Mouse (Mus musculus) right cerebral cortex, postnatal 4 days (tissue): ENCODE measurements around the gene Hoxa3.

Experiments
- DNase-seq: peaks from one replicate; pipeline ENCODE4 v3.0.0-alpha.2; 2022

Gene Hoxa3

DNA sequence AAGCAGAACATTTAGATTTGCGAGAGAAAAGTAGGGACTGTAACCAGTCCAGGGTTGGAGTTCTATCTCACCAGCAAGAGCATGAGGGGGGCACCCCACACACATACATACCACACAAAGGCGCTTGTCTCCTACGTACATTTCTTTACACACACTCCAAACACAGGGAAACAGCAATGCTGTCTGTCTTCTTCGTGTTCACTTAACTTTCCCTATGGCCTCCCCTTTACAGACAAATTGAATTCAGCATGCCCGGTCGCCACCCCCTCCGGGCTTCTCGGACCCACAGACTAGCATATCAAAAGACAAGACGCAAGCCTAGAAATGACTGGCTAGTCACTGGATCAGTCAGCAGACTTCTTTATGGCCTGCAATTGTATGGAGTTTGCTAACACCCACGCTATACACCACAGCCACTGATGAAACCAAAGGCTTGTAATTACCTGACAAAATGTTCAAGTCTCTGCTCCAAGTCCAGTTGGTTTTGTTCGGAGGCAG, 32.9 kb downstream of the Hoxa3 start:
- no peak for DNase-seq

DNA sequence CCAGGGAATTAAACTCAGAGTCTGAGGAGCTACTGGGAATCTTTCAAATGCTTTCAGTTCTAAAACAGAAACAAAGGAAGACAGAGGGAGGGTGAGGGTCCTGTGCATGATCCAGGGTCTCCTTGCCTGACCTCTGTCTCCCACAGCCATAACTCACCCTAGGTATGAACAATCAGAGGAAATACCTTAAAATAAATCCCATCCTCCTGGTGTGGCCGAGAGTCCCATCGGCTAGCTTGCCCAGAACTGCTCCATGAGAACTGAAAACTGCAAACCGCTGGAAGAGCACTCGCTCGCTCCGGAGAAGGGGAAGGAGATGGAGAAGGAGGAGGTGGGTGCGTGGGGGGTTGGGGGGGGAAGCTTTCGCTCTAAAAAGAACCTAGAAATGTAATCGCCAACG, 33.4 kb downstream of the Hoxa3 start:
- no peak for DNase-seq

DNA sequence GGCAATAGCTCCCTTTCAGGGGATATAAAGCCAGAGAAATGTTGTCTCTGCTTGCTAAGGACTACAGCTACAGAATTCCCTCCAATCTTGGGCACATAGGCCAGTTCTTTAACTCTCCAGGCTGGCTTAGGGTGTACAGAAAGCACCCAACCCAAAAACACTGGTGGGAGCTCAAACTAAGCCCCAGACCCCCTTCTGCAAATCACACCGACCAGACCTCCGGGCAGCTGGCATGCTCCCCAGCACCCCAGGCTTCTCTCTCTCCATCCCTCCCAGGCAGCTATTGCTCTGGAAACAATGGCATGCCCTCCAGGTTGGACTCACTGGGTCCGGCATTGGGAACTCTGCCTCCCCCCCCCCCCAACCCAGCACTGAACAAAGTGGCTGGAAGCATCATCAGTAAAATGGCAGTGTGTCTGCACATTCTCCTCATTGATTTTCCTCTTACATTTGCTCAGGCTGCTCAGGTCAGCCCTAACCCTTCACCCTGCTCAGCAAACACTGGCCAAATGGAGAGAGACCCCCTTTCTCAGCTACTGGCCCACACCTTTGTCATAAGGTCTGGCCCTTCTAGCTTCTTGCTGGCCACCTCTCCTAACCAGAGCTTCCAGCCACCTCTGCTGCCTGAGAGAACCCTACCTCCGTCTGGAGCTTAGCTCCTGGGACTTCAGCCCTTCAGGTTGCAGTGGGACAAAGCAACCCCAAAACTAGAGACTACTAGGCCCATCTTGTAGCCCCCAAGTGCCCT, 34.0 kb downstream of the Hoxa3 start:
- no peak for DNase-seq

DNA sequence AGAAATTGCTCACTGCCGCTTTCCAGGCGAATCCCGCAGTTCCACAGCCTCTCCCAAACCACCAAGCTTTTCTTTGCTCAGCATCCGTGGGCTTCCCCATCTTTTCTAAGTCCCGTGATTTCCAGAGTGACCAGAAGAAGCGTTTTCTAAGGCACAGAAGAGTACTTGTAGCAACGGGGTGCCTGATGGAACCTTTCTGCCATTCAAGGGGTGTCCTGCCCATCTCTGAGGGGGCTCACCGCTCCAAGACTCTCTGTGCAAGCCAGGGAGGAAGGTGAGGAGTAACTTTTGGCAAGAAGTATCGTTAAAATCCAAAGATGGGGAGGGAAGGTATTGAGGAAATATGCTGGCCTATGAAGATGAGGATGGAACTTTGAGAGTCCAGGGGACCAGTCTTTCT, 35.3 kb downstream of the Hoxa3 start:
- DNase-seq: no peak

DNA sequence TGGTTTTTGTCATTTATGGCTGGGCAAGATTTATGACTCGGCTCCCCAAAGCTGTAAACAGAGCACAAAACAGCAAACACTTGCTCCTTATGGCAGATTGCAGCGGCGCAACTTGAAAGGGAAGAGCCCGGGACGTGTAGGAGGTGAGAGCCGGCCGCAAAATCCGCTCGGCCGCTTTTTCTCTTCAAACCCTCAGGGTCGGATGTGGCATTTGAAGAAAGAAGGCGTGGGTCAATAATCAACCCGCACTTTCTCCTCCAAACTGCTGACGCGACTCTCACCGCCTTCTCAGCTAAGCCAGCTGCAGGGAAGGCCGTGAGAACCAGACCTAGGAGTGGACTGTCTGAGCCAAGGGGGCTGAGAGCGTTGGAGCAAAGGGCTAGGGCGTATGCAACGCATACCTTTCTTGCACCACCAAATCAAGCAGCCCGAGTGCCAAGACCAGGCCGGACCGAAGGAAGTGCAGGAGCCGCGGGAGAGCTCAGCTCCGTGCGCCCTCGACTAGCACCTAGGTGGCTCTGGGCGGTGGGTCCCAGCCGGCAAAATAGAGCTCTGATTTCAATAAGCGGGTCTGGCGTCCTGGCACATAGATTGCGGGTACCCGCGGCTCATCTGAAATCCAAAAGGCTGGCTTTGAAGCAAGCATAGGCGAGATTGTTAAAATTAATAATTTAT, 35.9 kb downstream of the Hoxa3 start, which contains the start of gene 5730596B20Rik:
Gene 5730596B20Rik (plus strand): TSS at position 438 of the 675 bp plus-strand sequence.
- DNase-seq: no peak

DNA sequence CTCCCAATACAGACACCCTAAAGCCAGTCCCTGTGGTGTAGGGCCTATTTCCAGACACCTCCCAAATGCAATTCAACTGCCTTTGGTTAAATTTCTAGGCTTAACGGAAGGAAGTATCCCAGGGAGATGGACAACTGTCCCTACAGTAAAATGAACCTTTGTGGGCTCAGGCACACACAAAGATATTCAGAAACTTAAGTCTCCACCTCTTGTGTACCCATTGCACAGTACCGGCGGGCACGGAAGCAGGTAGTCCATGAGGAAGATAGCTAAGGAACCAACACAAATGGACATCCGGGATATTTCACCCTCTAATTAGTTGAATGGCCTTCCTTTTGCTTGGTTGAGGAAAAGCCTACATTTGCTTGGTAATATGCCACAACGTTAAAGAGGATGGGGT, 36.7 kb downstream of the Hoxa3 start:
- DNase-seq: no peak

DNA sequence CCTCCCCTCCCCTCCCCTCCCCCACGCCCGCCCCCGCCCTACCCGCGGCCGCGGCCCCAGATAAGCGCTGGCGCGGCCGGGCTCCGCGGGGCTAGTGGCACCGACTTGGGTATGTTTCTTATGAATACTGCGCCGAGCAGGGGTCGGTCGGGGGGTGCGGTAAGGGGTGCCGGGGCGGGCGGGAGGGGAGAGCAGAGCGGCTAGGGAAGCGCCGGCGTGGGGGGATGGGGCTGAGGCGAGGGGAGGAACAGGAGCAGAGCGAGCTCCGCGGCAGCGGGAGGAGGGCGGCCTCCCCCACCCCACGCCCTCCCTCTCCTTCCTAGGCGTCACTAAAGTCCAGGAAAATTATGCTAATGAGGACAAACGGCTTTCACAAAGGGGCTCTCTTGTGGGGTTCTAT, 37.3 kb downstream of the Hoxa3 start:
- DNase-seq: no peak

DNA sequence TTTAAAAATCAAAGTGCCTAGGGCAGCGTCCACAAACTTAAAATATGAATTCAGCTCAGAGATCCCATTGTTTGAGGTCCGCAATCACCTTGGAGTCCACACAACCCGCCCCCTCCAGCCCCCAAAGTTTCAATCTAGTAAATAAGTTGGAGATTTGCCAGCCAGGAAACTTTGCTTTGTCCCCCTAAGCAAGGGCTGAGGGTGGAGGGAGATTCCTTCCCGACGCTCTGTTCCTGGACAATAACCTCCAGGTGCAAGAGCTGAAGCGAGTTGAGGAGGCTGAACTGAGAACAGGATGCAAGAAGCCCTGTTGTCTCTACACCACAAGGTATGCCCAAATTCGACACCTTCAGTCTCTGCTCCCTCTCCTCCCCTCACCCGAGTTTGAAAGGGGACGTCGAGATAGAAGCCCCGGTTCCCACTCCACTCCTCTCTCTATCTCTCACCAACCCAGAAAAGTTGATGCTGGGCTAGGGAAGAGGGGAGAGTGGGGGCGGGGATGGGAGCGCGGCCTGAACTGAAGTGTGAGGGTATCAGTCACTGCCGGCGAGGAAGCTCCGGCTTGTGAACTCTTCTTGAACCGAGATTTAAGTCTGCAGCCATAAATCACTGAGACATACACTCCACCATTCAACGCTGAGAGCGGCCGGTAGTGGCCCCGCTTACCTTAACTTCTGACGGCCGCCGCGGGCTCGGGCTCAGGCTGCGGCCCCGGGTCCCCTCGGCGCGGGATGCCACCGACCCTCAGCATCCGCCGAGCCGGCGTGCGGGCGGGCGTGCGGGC, 38.0 kb downstream of the Hoxa3 start:
- no peak for DNase-seq

DNA sequence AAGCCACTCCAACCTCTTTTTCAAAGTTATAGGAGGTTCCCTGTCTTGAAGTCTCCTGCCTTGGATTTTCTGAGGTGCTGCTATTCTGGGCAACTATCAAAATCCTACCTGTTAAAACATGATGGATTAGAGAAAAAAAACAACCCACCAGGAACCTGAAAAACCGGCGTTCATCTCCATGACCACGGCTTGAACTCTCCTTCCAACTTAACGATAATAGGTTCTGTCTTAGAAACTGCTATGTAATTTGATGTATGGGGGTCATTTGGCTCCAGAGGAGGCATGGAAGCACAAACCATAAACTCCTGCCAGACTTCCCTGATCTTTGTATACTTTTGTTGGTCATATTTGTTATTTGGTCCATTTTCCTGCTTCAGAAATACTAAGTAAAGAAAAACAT, 39.5 kb downstream of the Hoxa3 start:
- no peak for DNase-seq

DNA sequence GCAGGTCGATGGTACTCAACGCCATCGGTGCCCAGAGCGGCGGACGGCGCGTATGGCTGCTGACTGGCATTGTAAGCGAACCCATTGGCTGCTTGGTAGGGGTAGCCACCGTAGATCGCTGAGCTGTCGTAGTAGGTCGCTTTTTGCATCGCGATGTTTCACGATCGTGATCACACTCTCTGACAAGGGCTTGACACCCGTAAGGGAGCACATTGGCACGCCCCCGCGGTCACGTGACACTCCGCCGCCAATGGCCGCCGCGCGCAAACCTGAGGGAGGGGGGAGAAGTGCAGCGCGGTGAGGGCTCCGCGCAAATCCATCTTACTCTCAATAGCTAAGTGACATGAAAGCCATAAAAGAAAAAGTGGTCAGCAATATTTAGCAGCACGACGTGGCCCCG, 40.6 kb downstream of the Hoxa3 start:
- no peak for DNase-seq

DNA sequence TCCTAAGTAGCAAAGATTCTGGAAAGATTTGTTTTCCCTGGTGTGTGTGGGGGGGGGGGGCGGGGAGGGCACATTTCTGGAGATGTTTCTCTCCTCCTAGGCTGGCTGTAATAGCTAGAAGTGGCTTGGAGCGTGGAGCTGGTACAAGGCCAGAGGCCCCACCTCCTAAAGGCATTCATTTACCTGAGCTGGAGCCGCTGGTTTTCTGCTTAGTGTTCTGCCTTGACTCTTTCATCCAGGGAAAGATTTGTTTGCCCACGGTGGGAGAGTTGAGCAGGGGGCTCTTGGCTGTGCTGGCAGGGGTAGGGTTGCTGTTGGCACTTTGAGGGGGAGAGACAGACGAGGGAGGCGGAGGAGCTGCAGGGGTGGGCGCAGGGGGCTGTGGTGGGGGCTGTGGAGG, 41.2 kb downstream of the Hoxa3 start:
- DNase-seq: no peak

DNA sequence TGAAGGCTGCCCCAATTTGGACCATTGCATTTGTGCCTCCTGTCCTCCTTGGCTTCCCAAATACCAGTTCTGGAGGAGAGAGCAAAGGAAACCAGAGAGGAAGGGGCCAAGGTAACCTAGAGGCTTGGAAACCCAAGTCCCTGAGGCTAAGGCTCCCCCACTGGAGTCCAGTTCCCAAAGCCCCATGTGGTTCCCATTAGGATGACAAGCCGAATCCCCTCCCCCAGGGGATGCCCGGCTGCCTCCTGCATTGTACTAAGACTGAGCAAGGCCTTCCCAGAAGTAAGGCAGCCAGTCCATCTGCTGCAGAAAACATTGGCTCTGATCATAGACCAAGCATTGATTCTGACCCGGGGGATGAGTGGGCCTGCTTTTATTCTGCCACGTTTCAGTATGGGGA, 41.8 kb downstream of the Hoxa3 start:
- no peak for DNase-seq

DNA sequence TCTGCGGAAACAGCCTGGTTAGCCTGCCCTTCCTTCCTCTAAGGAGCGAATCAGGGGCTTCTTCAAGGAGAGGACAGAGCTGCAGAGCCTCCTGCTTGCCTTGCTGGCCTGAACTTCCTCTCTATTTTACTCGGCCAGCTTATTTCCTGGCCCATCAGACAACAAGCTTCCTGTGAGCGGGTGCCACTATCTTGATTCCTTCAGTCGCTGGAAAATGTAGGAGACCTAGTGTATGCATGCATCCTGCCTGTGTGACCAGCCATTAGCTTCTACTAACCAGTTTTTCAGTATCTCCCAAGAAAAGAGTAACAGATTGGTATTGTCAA, 42.3 kb downstream of the Hoxa3 start:
- no peak for DNase-seq

DNA sequence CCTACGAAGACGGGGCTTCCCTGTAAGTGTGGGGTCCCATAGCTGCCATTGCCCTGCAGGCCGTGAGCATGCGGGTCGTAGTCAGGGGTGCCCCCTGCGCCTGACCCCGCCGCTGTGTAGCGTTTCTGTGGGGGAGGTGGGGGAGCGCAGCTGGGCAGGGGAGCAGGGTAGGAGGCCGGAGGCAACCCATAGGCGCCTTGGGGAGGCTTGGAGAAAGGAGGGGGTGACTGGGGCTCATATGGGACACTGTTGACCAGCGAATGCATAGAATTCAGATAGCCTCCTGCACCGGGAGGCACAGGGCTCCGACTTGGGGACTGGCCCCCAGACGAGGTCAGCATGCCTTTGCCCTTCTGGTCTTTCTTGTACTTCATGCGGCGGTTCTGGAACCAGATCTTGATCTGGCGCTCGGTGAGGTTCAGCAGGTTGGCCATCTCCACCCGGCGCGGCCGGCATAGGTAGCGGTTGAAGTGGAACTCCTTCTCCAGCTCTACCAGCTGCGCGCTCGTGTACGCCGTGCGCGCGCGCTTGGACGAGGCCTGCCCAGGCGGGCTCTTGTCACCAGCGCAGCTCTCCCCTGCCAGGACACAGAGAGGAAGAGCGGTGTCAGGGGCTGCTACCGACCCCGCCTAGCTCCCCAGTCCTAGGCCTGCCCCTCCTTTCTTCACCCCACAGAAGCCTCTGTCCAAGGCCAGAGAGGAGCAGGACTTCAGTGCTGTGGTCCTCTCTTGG, 42.8 kb downstream of the Hoxa3 start:
- DNase-seq: no peak

DNA sequence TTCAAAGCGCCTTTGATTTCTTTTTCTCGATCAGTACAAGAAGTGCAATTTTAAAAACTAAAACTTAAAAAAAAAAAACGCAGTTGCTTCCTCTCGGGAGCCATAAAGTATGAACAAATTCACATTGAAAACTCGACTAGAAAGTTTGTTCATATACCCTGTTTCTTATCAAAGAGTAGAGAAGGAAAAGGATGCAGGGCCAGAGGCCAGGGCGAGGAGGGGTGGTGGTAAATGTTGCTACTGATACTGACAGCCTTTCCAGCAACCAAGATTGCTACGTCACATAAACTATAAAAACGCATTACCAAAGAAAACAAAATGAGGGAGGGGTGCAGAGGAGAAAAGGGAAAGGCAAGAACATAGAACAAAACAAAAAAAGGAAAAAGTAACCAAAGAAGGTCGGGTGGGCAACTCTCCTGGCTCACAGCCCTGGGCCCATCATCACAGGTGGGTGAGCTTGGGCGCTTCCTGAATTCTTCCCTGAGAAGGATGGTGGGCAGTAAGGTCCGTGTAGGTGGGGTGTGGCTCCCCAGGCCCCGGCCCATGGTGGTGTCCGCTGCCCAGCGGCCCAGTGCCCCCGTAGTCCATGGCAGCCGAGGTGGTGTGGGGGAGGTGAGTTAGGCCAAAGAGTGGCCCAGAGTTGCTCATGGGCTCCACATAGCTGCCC, 43.5 kb downstream of the Hoxa3 start:
- no peak for DNase-seq

DNA sequence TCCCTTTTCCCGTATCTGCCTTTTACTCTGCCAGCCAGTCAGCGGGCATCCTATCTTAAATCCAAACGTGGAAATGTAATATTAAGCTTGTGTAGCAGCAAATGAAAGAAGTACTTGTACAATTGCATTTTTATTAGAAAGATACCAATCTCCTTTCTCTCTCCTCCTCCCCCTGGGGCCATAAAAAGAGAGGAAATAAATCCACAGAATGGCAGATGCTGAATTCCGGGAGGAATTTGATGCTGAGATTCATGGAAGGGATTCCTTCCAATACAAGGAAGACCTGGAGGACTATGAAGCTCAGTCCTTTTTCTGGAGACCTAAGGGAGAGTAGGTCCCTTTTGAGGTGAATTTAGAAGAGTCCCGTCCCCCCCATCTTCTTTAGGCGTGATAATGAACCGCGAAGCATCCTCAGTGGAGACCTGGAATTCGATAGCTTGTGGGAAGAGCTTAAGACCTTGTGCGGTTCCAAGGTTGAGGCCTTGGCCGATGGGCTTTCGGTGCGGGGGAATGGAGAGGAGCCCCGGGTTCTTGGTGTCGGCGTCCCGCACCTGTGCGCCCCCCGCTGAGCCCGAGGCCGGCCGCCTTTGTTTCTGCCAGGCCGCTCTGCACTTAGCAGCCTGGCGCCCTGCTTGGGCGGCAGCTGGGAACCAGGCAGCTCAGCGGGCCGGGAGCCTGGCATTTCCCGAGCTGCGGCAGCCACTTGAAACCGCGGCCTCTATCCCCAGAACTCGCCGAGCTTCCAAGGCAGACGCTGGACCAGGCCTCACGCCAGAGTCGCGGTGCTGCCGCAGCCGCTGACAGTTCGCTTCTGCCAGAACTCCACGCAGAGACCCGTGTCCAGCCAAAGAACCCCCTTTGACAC, 44.7 kb downstream of the Hoxa3 start:
- DNase-seq: no peak

DNA sequence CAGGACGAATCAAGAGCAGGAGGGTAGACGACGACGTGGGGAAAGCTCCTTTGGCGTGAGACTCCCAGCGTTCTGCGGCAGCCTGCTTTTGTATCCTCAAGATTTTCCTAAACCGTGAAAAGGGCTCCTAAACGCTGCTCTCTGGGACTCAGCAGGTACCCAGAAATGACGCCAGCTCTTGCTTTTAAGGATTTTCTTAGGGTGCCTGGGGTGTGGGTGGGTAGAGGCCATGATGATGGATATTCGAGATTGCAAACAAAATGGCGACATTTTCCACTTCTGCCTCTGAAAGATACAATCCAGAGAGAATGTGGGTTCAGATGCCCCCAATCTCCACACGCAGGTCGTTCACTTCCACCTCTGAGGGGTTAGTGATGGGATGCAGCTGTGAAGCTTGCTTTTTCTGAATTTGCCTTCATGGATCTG, 45.4 kb downstream of the Hoxa3 start:
- DNase-seq: no peak

DNA sequence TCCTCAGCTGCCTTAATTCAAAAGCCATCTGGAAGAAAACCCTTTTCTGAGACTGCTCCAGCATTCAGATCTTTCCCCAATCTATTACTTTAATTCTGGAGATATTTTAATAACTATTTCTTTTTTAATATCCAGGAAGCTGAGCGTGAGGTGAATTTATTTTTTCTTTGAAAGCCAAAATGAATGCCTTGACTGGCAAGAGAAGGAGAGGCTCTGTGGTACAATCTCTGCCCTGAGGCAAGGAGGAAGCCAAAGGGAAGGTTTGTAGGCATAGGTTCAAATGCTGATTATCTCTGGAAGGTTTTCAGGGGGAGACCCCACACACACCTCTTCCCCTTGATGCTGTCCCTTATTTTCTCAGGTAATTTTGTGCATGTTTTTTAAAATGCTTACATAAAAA, 46.0 kb downstream of the Hoxa3 start:
- no peak for DNase-seq

DNA sequence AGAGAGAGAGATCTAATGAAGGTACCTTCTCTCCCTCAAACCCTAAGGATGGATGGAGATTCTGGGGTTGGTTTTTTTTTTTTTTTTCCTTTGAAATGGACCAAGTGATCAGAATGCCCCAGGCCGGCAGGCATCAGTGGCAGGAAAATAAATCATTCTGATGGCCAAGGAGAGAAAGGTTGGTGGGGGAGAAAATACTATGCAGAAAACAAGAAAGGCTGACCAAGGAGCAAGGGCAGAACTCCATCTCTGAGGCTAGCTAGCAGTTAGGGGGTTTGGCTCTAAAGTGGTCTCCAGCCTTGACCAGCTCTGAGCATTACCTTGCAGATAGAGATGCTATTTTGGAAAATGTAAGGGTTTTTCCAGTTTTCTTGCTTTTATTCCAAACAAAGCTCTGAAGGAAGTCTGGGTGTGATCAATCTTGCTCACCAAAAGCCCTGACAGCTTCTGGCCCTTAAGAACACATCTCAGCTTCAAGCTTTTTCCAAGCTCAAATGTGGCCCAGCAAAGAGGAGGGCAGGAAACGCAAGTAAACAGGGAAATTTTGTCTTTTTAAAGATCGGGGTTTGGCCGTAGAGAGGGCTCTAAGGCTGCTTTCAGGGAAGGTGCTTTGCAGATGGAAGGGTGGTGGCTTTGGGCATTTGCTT, 46.6 kb downstream of the Hoxa3 start:
- no peak for DNase-seq

DNA sequence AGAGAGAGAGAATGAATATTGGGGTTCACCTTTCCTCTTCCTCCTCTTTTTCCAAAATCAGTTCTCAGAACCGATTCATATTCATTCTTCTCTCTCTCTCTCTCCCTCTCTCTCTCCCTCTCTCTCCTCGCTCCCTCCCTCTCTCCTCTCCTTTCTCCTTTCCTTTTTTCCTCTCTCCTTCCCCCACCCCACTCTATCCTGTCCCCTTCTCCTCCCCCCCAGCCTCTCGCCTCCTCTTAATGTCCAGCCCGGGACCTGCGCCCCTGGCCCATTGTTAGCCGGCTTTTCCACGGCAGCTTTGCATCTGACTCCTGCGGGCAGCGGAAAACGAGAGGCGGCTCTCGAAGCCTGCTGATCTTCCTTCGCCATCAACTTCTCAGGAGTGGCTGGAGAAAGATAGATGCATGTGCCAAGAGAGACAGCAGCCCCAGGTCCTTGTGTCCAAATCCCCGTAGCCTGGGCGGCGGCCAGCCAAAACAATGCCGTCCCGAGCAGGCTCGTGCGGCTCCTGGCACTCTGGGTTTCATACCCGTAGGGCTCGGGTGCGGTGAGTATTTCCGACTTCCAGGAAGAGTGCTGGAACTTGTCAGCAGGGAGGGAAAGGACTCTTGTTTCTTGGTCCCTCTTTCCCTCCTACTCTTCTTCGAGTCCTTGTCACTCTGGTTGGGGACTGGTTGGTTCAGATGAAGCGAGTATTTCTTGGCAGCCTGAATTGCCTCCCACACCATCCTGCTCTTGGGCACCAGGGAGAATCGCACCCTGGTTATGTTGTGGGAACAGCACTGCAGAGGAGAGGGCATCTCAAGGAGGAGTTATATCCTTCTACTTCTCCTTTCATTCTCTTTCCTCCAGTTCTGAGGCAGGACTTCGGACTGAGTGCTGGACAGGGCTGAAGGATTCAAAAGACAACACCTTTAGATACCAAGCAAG, 47.4 kb downstream of the Hoxa3 start:
- no peak for DNase-seq
